In the genomic region with DNA sequence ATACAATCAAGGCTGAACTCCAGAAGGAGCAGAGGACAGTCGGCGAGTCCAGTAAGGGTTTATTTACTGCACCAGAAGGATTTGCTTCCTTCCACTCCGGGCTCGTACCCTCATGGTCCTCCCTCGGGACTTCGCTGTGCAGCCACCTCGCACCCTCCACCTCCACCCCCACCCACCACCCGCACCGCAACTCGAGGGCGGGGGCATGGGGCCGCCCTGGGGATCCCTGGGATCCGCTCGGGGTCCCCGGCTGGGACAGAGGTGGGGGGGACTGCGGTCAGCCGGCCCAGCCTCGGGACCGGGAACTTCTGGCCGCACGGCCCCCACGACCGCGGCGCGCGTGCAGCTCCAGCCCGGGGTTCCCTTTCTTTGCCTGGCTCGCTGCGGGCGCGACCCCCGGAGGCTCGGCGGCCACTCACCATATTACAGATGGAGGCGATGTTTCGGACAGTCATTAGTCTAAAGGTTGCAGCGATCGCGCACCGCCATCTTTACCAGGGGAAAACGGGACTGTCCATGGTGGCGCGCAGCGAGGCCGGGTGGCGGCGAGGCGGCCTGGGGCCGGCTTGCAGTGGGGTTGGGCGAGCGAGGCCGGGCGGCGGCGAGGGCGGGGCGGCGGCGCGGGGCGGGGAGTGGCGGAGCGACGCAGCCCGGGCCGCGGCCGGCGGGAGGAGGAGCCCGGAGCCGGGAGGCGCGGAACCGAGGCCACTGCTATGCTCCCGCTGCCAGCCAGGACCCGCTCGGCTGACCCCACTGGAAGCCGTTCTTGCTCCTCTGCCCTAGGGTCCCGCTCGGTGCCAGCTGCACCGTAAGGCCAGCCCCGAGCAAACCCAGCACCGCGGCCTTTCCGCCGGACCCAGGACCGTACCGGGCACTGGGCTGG, we compare ENCODE assay signal across 8 mouse cellular contexts. TPM values are rescaled to one million over a fixed set of nuclear protein-coding genes. Genes with fewer than 3 reads are reported as not detected.
DNase-seq lines count a peak whose midpoint lies in the region; ATAC-seq and TF ChIP-seq lines count a peak whose summit lies in the region.

A gene (minus strand): TSS at position 601 of the 883 bp plus-strand sequence.

- POLR2A ChIA-PET in Patski (lab: Charles Lee): interaction anchor here (0.7 to 3.1 kb wide), 7 partner anchors 16 to 972 kb away, joined by 3 to 12 read pairs (median 3); no protein-coding TSS in a partner anchor

- ATAC-seq in Patski: peak; percentile 91
- ATAC-seq in hindbrain, embryonic 12.5 days (ENCODE audit: low FRiP score): peak; percentile 94

- in situ Hi-C loops in Patski (cut with MboI; ENCODE audit: low pct_unique_long_range_greater_than_20kb): no loop called here

- TF ChIP-seq CTCF in Patski (IDR thresholded peaks at IDR 0.05): no peak

- peaks cover 27% of the 10 kb centered on the region for H3K4me1 ChIP-seq in hindbrain, embryonic 12.5 days

- peak within 1 kb of the TSS; percentile 87 for H3K4me3 ChIP-seq in hindbrain, embryonic 12.5 days

- H3K9me3 ChIP-seq in hindbrain, embryonic 12.5 days (replicated peaks): no peaks in the 10 kb centered on the region

- no peaks in the 10 kb centered on the region for H3K27me3 ChIP-seq in Patski
- no peaks in the 10 kb centered on the region for H3K27me3 ChIP-seq in hindbrain, embryonic 12.5 days

- under 1% methylated on average over 74 of the region's 89 CpGs for WGBS in hindbrain, embryonic 12.5 days

- H3K27ac ChIP-seq in hindbrain, embryonic 12.5 days: peak within 1 kb of the TSS; percentile 94

- no peaks in the 10 kb centered on the region for H3K36me3 ChIP-seq in hindbrain, embryonic 12.5 days

- CTCF ChIA-PET in Patski (lab: Charles Lee): interaction anchor here (0.7 to 2.4 kb wide), 6 partner anchors 11 to 215 kb away, joined by 3 to 26 read pairs (median 7); no protein-coding TSS in a partner anchor

- H3K9ac ChIP-seq in hindbrain, embryonic 12.5 days: peak within 1 kb of the TSS; percentile 93

- no peak for DNase-seq in Patski (ENCODE audit: low read depth, low spot score)
- DNase-seq in cerebellum, postnatal 10 days: peak; percentile 92 to 95
- peak; percentile 60 to 68 for DNase-seq in frontal cortex, postnatal 25 days (ENCODE audit: low spot score in 2 of 2)
- DNase-seq in layer of hippocampus, postnatal 36 days: peak; percentile 80
- DNase-seq in lung, postnatal 4 days: peak; percentile 91 to 93
- DNase-seq in retina, postnatal 1 day: peak; percentile 86
- DNase-seq in thymus, postnatal 4 days: peak; percentile 85

- H3K4me2 ChIP-seq in hindbrain, embryonic 12.5 days (replicated peaks): peak within 1 kb of the TSS; percentile 85

RNA-seq across cellular contexts. Expression of the gene that starts here (rescaled TPM):
- 21.0 TPM for polyA plus RNA-seq in Patski (2021)
- 36.9 and 44.9 TPM in 2 replicates for polyA plus RNA-seq in hindbrain, embryonic 12.5 days (2016; fragmentation: Nextera tagmentation; extraction: Ambion mirVana)
- total RNA-seq in layer of hippocampus, postnatal 36 days (2021): 100 to 1,000 TPM; 129 to 137 TPM
